Mouse (Mus musculus) limb, embryonic 14.5 days (tissue): ENCODE measurements around the gene Syt8. TPM values are rescaled to one million over a fixed set of nuclear protein-coding genes. Genes with fewer than 3 reads are reported as not detected.
A peak's percentile ranks its signal among the peaks of the same experiment; 100 is the strongest.

Experiments
- ATAC-seq: fragments of 200-750 bp; cut with Nextera tagmentation; 2 replicates; pipeline ENCODE4 v1.8.0; 2017; ENCODE audit warnings: low read depth, moderate number of reproducible peaks, moderate TSS enrichment; ENCODE audit not compliant: low FRiP score
- DNase-seq: peaks from one replicate; pipeline ENCODE4 v3.0.0-alpha.2; 2015; ENCODE audit warnings: low spot score
- H3K27ac ChIP-seq: fragments of 300-500 bp; sonication (generic); replicated peaks from 2 replicates; pipeline ENCODE4 v1.5.1; 2014; ENCODE audit warnings: low read depth, mild to moderate bottlenecking, low read length, moderate library complexity, mixed read lengths
- H3K27me3 ChIP-seq: fragments of 300-500 bp; sonication (generic); 2 replicates; pipeline ENCODE4 v1.6.1; 2014; ENCODE audit warnings: low read length, mixed read lengths; ENCODE audit not compliant: control insufficient read depth, insufficient read depth
- H3K36me3 ChIP-seq: fragments of 300-500 bp; sonication (generic); 2 replicates; pipeline ENCODE4 v1.6.1; 2014; ENCODE audit warnings: mild to moderate bottlenecking, low read length, moderate library complexity, mixed read lengths; ENCODE audit not compliant: control insufficient read depth, insufficient read depth
- H3K4me1 ChIP-seq: fragments of 300-500 bp; sonication (generic); 2 replicates; pipeline ENCODE4 v1.6.1; 2014; ENCODE audit warnings: antibody characterized with exemption, low read length, mixed read lengths; ENCODE audit not compliant: control insufficient read depth, insufficient read depth
- H3K4me2 ChIP-seq: fragments of 300-500 bp; sonication (generic); replicated peaks from 2 replicates; pipeline ENCODE4 v1.6.1; 2014; ENCODE audit warnings: low read depth, mild to moderate bottlenecking, low read length, moderate library complexity; ENCODE audit not compliant: severe bottlenecking
- H3K4me3 ChIP-seq: fragments of 300-500 bp; sonication (generic); replicated peaks from 2 replicates; pipeline ENCODE4 v1.5.1; 2014; ENCODE audit warnings: low read length
- H3K9ac ChIP-seq: fragments of 300-500 bp; sonication (generic); 2 replicates; pipeline ENCODE4 v1.6.1; 2014; ENCODE audit warnings: mild to moderate bottlenecking, low read depth, low read length, moderate library complexity; ENCODE audit not compliant: severe bottlenecking
- H3K9me3 ChIP-seq: fragments of 300-500 bp; sonication (generic); 2 replicates; pipeline ENCODE4 v1.6.1; 2016; ENCODE audit warnings: low read length; ENCODE audit not compliant: control insufficient read depth
- POLR2A ChIP-seq: fragments of 200-500 bp; IDR thresholded peaks from 2 replicates; pipeline ENCODE4 v1.8.0; 2012; ENCODE audit warnings: inconsistent platforms, mild to moderate bottlenecking, moderate library complexity, borderline replicate concordance; ENCODE audit not compliant: insufficient read depth, insufficient read length; ENCODE audit errors: extremely low read depth
- WGBS: fragments of 180-500 bp; shearing (Covaris S2); extraction: QIAGEN DNeasy Blood & Tissue Kit; methylation state at CpG from one replicate; pipeline ENCODE4 v1.1.7; 2014; 5-methylcytosine and 5-hydroxymethylcytosine counted together
- polyA plus RNA-seq, 2 experiments: library from polyadenylated mRNA; depleted of rRNA in 1 of 2; stranded (reverse) in 1 of 2; unstranded in 1 of 2; fragments of >200 nt; fragmentation: Nextera tagmentation in 1 of 2; extraction: Ambion mirVana in 1 of 2; gene quantifications; 2 replicates each; pipeline versions ENCODE4 v1.2.1 to v1.2.3; 2012 to 2014

The Syt8 gene
- polyA plus RNA-seq, 2 experiments = 2.0 to 7.3 TPM

DNA sequence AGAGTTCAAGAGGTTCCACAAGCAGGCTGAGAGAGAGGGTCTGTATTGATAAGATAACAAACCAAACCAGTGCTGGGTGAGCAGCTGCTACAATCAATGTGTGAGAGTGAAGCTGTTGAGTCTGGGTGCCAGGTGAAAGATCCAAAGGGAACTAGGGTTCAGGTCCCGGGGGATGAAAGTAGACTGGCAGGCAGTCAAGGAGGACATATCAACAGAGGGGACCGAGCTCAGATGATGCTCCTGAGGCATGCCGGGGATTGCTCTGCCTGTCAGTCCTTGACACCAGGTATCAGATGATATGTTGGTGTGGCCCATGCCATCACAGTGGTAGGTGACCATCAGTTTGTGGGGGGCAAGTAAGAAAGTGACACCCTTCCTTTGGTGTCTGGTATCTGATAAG is 22.2 kb downstream of the Syt8 start:
- Histone ChIP-seq H3K4me2 (no peak overlapping the region), H3K4me1 (peaks cover 42% of the 10 kb centered on the region), H3K27ac (peak overlapping the region; percentile 83), H3K9ac (no peak overlapping the region), H3K36me3 (no peaks in the 10 kb centered on the region), H3K4me3 (no peak overlapping the region), H3K9me3 (no peaks in the 10 kb centered on the region), H3K27me3 (no peaks in the 10 kb centered on the region)
- DNase-seq (no peak), ATAC-seq (no peak)
- 90% methylated on average over 3 of the region's 3 CpGs for WGBS
- no peak for TF ChIP-seq POLR2A

DNA sequence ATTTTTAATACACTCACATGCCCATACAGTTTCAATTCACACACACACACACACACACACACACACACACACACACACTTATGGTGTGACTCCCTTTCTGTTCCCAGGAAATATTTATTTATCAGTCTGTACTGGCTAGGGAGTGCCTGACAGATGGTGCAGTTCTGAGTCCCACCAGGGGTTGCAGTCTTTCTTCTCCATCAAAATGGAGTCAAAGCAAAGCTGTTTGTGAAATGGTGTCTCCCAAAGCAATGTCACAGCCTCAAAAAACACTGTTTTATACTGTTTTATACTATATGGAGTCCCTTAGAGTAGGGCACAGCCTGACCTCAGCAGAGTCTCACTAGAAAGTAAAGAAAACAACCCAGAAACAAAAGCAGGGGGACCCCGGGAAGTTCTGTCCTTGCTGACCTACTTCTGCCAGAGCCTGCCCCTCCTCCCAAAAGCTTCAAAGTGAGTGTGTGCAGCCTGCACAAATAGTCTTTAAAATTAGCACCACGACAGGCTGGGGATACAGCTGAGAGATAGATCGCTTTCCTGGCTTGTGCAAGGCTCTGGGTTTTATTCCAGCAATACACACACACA is 22.7 kb downstream of the Syt8 start:
- Histone ChIP-seq H3K27me3 (no peaks in the 10 kb centered on the region), H3K4me2 (no peak overlapping the region), H3K4me3 (no peak overlapping the region), H3K9me3 (no peaks in the 10 kb centered on the region), H3K27ac (peak overlapping the region; percentile 83), H3K4me1 (peaks cover 42% of the 10 kb centered on the region), H3K36me3 (no peaks in the 10 kb centered on the region), H3K9ac (no peak overlapping the region)
- no peak for DNase-seq
- no peak for TF ChIP-seq POLR2A
- WGBS = 25% methylated on average over 3 of the region's 3 CpGs
- ATAC-seq = peak; percentile 34; the same call in 1 of the 2 replicates

DNA sequence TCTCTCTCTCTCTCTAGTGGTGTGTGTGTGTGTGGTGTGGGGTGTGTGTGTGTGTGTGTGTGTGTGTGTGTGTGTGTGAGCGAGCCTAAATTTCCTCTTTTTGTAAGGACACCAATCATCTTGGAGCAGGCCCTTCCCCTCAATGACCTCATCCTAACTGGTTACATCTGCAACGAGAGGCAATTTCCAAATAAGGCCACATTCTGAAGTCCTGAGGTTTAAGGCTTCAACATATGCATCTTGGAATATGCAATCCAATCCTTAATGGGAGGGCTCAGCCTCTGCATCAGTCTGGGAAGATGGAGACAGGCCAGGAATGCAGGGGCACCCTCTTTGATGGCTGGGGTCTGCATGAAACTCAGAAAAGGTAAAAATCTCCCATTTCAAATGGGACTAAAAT is 23.4 kb downstream of the Syt8 start:
- Histone ChIP-seq H3K4me1 (peaks cover 42% of the 10 kb centered on the region), H3K27ac (peak overlapping the region; percentile 83), H3K4me2 (no peak overlapping the region), H3K9me3 (no peaks in the 10 kb centered on the region), H3K27me3 (no peaks in the 10 kb centered on the region), H3K4me3 (no peak overlapping the region), H3K36me3 (no peaks in the 10 kb centered on the region), H3K9ac (no peak overlapping the region)
- TF ChIP-seq POLR2A = no peak
- ATAC-seq (peak; percentile 84), DNase-seq (peak; percentile 89)
- WGBS = 7% methylated on average over 2 of the region's 2 CpGs

DNA sequence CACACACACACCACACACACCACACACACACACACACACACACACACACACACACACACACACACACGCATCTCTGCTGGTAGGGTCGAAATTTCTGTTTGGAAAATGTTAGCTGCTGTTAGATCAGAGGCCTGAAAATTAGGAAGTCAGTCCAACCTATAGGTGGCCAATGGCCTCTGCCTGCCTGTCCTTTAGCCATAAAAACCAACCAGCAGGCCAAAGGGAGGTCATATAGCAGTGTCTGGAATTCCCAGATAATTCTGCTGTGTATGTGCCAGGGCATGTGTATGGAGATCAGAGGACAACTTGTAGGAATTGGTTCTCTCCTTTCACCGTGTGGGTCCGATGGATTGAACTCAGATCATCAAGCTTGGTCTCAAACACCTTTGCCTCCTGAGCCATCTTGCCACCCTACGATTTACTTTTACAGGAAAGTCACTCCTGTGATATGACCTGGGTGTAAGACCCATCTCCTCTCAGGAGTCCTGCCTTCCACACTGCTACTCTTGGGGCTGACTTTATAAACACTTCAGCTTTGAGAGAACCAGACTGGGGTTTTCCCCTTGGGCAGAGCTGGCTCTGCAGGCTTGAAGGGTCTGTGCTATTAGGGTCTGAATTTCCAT is 24.1 kb downstream of the Syt8 start:
- Histone ChIP-seq H3K4me3 (no peak overlapping the region), H3K36me3 (no peaks in the 10 kb centered on the region), H3K27me3 (no peaks in the 10 kb centered on the region), H3K9me3 (no peaks in the 10 kb centered on the region), H3K4me1 (peaks cover 42% of the 10 kb centered on the region), H3K4me2 (no peak overlapping the region), H3K9ac (no peak overlapping the region), H3K27ac (peak overlapping the region; percentile 83)
- no peak for TF ChIP-seq POLR2A
- ATAC-seq (no peak), DNase-seq (no peak)
- 81% methylated on average over 5 of the region's 5 CpGs for WGBS

DNA sequence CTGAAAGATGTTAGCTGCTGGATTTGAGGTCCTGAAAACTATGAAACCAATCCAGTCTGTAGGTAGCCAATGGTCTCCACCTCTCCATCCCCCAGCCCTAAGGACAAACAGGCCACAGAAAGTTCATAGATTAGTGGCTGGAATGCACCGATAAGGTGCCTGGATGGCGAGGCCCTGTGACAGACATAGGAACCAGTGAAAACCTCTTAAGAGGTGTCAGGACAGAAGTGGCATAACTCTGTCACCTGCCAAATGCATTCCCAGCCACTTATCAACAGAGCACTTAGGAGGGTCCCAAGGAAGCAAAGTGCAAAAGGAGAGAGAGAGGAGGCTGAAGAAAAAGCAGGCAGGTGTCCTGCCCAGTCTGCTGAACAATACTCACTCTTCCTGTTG is 24.6 kb downstream of the Syt8 start:
- no peak overlapping the region for H3K9ac ChIP-seq
- no peaks in the 10 kb centered on the region for H3K9me3 ChIP-seq
- peak overlapping the region; percentile 83 for H3K27ac ChIP-seq
- no peak overlapping the region for H3K4me3 ChIP-seq
- DNase-seq (no peak), ATAC-seq (no peak)
- no peaks in the 10 kb centered on the region for H3K27me3 ChIP-seq
- H3K4me1 ChIP-seq = peaks cover 40% of the 10 kb centered on the region
- no peak overlapping the region for H3K4me2 ChIP-seq
- no peak for TF ChIP-seq POLR2A
- H3K36me3 ChIP-seq = no peaks in the 10 kb centered on the region
- WGBS = 72% methylated on average over 2 of the region's 2 CpGs
